Mouse (Mus musculus): ENCODE measurements around the gene Myo10. TPM values are rescaled to one million over a fixed set of nuclear protein-coding genes. Genes with fewer than 3 reads are reported as not detected.

Myo10 gene
- polyA plus RNA-seq, 1 experiment = 45.4 TPM

GRCm38 (mm10) chr15:25696660-25697059, 74.3 kb downstream of the Myo10 start:
- Histone ChIP-seq H3K4me3 (ENCODE audit: insufficient read depth, low read depth, low read length) (no peak overlapping the region), H3K4me1 (ENCODE audit: control insufficient read depth, insufficient read depth, low read length) (peaks cover 18% of the 10 kb centered on the region; the same call in 1 of the 2 replicates), H3K27me3 (replicated peaks; ENCODE audit: control insufficient read depth, insufficient read depth, low read length) (no peaks in the 10 kb centered on the region), H3K27ac (ENCODE audit: insufficient read depth, low read depth, low read length) (no peak overlapping the region), H3K36me3 (ENCODE audit: control insufficient read depth, insufficient read depth, low read length) (no peaks in the 10 kb centered on the region)
- no peak for TF ChIP-seq CTCF (conservative IDR thresholded peaks at IDR 0.05; ENCODE audit: insufficient read depth, insufficient read length, low read depth, low read length)
- no peak for TF ChIP-seq POLR2A (IDR thresholded peaks at IDR 0.05; ENCODE audit: low read depth, low read length)
- WGBS = 96% methylated on average over 6 of the region's 6 CpGs
- DNase-seq = no peak

DNA sequence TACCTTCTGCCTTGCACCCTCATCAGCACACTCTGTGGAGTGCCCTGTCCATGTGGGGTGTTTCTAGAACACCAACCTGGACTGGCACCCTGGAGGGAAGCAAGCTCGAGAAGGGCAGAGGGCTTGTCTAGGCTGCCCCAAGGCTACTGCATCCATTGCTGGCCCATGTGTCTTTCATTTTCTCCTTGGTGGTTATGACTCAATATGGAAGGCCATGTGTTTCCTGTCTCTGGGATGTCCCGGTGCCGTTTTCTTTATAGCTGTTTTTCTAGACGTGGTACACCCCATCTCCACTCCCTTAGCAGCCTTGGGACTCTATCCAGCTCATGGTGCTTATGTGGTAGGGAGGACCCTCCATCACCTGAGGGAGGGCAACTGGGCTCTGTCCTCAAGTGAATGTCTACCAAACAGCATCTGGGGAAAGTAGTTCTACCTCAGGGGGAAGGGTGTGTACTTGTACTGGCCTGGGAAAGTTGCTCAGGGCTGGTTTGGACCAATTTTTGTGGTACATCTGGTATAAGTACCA, 76.8 kb downstream of the Myo10 start:
- H3K4me1 ChIP-seq (ENCODE audit: control insufficient read depth, insufficient read depth, low read length) = peaks cover under 1% of the 10 kb centered on the region; the same call in 1 of the 2 replicates
- 54% methylated on average over 4 of the region's 4 CpGs for WGBS
- no peak overlapping the region for H3K27ac ChIP-seq (ENCODE audit: insufficient read depth, low read depth, low read length)
- no peak for TF ChIP-seq CTCF (conservative IDR thresholded peaks at IDR 0.05; ENCODE audit: insufficient read depth, insufficient read length, low read depth, low read length)
- TF ChIP-seq POLR2A (IDR thresholded peaks at IDR 0.05; ENCODE audit: low read depth, low read length) = no peak
- DNase-seq = no peak
- H3K27me3 ChIP-seq (replicated peaks; ENCODE audit: control insufficient read depth, insufficient read depth, low read length) = no peaks in the 10 kb centered on the region
- peaks cover 3% of the 10 kb centered on the region; the same call in 1 of the 2 replicates for H3K36me3 ChIP-seq (ENCODE audit: control insufficient read depth, insufficient read depth, low read length)
- H3K4me3 ChIP-seq (ENCODE audit: insufficient read depth, low read depth, low read length) = no peak overlapping the region

DNA sequence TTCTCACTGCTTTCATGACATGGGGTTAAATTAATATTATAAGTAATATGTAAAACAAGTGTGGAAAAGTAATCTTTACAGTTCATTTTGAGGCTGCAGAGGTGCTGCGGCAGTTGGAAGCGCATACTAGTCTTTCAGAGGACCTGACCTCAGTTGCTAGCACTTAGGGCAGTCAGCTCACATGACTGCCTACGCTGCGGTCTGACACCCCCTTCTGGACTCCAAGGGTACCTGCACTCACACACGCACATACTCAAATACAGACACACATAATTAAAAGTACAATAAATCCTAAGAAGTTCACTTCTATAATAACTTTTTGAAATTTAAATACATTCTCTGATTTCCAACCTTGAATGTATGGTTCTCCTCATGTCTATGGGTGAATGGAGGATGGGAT, 80.3 kb downstream of the Myo10 start:
- Histone ChIP-seq H3K36me3 (ENCODE audit: control insufficient read depth, insufficient read depth, low read length) (peaks cover 3% of the 10 kb centered on the region; the same call in 1 of the 2 replicates), H3K4me1 (ENCODE audit: control insufficient read depth, insufficient read depth, low read length) (peaks cover 4% of the 10 kb centered on the region; the same call in 1 of the 2 replicates)

DNA sequence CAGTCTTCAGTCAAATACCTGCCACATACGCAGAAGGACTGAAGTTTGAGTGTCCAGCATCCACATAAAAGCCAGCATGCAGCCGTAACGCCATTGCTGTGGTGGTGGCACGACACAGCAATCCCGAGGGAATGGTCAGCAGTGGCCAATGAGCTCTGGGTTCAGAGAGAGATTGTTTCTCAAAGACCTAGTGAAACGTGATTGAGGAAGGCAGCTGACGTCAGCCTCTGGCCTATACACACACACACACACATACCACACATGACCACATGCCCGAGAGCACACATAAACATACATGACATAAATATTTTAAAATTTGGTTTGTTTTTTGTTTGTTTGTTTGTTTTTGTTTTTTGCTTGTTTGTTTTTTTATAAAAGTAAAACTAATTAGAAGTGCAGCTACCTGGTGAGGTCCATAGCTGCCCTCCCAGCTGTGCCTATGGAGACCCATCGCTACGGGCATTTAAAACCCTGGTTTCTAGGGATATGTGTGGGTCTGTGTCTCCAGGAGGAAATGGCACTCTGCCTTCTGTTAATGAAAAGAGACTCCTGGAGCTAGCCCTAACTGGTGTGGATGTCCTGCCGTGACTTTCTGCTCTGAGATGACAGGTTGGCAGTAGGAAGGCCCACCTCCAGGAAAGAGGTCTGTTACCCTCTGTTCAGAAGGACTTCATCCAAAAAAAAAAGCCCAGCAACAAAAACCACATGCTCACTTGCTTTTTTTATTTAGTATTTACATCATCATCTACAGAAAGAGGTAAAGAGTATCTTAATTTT, 82.7 kb downstream of the Myo10 start:
- H3K4me3 ChIP-seq (ENCODE audit: insufficient read depth, low read depth, low read length) = no peak overlapping the region
- no peak overlapping the region for H3K27ac ChIP-seq (ENCODE audit: insufficient read depth, low read depth, low read length)
- peaks cover 3% of the 10 kb centered on the region; the same call in 1 of the 2 replicates for H3K36me3 ChIP-seq (ENCODE audit: control insufficient read depth, insufficient read depth, low read length)
- TF ChIP-seq CTCF (conservative IDR thresholded peaks at IDR 0.05; ENCODE audit: insufficient read depth, insufficient read length, low read depth, low read length) = no peak
- TF ChIP-seq POLR2A (IDR thresholded peaks at IDR 0.05; ENCODE audit: low read depth, low read length) = no peak
- WGBS = 77% methylated on average over 11 of the region's 11 CpGs
- peaks cover 12% of the 10 kb centered on the region; the same call in 1 of the 2 replicates for H3K4me1 ChIP-seq (ENCODE audit: control insufficient read depth, insufficient read depth, low read length)
- DNase-seq = no peak
- no peaks in the 10 kb centered on the region for H3K27me3 ChIP-seq (replicated peaks; ENCODE audit: control insufficient read depth, insufficient read depth, low read length)

More for the DNA sequence above, 80.3 kb downstream of the Myo10 start:
- Histone ChIP-seq H3K4me3 (ENCODE audit: insufficient read depth, low read depth, low read length) (no peak overlapping the region), H3K27me3 (replicated peaks; ENCODE audit: control insufficient read depth, insufficient read depth, low read length) (no peaks in the 10 kb centered on the region), H3K27ac (ENCODE audit: insufficient read depth, low read depth, low read length) (no peak overlapping the region)
- 98% methylated on average over 5 of the region's 5 CpGs for WGBS
- TF ChIP-seq POLR2A (IDR thresholded peaks at IDR 0.05; ENCODE audit: low read depth, low read length) (no peak), CTCF (conservative IDR thresholded peaks at IDR 0.05; ENCODE audit: insufficient read depth, insufficient read length, low read depth, low read length) (0 out of 2 replicates have a peak, but pooled peaks have one; percentile 15)
- DNase-seq = no peak

DNA sequence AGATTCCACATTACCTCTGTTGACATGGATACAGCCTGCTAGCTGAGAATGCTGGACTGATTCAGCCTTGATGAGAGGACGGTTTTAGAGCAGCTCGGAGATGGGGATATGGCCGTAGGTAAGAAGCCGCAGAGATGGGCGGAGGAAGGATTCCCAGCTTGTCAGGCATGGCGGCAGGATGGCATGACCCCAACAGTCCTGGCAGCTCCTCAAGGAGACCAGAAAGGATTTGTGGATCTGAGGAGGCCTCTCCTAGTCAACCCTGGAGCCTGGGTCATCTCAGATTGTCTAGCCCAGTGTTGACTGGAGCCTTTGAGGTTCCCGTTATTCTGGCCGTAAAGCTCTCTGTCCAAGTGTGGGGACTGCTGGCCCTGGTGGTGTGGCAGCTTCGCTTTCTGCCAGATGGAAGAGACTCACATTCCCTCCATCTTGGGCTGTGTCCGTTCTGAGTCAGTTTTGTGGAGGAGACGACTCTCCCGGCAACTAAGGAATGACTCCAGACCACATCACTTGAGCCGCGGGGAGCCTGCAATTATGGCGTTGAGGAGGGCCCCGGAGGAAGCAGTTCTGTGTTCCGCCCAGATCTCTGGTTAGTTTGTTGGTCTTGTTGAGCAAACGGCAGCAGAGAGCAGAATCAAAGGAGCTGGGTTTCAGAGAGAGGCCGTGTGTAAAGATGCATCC, 84.7 kb downstream of the Myo10 start:
- 72% methylated on average over 19 of the region's 19 CpGs for WGBS
- Histone ChIP-seq H3K4me1 (ENCODE audit: control insufficient read depth, insufficient read depth, low read length) (peaks cover 12% of the 10 kb centered on the region; the same call in 1 of the 2 replicates), H3K36me3 (ENCODE audit: control insufficient read depth, insufficient read depth, low read length) (peaks cover 2% of the 10 kb centered on the region; the same call in 1 of the 2 replicates), H3K27ac (ENCODE audit: insufficient read depth, low read depth, low read length) (0 out of 2 replicates have a peak overlapping the region, but pooled peaks have one; percentile 7), H3K27me3 (replicated peaks; ENCODE audit: control insufficient read depth, insufficient read depth, low read length) (no peaks in the 10 kb centered on the region), H3K4me3 (ENCODE audit: insufficient read depth, low read depth, low read length) (no peak overlapping the region)
- no peak for DNase-seq
- TF ChIP-seq CTCF (conservative IDR thresholded peaks at IDR 0.05; ENCODE audit: insufficient read depth, insufficient read length, low read depth, low read length) (no peak), POLR2A (IDR thresholded peaks at IDR 0.05; ENCODE audit: low read depth, low read length) (no peak)

GRCm38 (mm10) chr15:25707891-25708290, 85.6 kb downstream of the Myo10 start:
- TF ChIP-seq POLR2A (IDR thresholded peaks at IDR 0.05; ENCODE audit: low read depth, low read length) = no peak
- TF ChIP-seq CTCF (conservative IDR thresholded peaks at IDR 0.05; ENCODE audit: insufficient read depth, insufficient read length, low read depth, low read length) = no peak
- WGBS = 74% methylated on average over 1 of the region's 1 CpGs
- Histone ChIP-seq H3K36me3 (ENCODE audit: control insufficient read depth, insufficient read depth, low read length) (no peaks in the 10 kb centered on the region), H3K27me3 (replicated peaks; ENCODE audit: control insufficient read depth, insufficient read depth, low read length) (no peaks in the 10 kb centered on the region), H3K4me3 (ENCODE audit: insufficient read depth, low read depth, low read length) (no peak overlapping the region), H3K4me1 (ENCODE audit: control insufficient read depth, insufficient read depth, low read length) (peaks cover 18% of the 10 kb centered on the region), H3K27ac (ENCODE audit: insufficient read depth, low read depth, low read length) (no peak overlapping the region)
- no peak for DNase-seq

All from kidney, adult 2 months (tissue).